In the genomic region with DNA sequence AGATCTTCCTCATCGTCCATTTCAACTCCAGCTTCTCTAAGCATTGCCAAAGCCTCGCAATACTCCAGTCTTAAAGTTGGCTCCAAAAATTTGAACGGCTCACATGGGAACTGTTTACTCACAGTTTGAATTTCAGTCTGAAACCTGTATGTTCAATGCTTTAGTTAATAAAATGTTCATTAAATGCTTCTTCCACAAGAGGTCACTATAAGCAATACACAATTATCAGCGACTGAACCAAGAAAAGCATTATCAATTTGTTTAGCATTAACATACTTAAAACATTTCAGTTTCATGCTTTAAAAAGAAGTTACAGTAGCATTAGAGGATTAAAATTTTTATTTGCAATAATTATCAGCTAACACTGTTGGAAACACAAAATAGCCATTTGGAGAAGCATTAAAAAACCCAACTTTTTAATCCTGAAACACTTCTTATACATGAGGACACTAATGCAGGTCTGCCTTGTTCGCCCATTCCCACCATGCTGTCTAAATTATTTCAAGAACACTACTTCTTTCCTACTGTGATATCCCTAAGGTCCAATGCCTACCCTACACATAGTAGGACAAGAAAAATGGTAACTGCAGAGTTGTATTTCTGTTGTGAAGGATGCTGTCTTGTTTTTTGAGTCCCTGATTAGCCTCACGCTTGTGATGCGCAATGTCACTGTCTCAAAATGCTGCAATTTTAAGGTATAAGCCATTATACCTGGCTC, we compare ENCODE assay signal across 13 mouse cellular contexts. TPM values are rescaled to one million over a fixed set of nuclear protein-coding genes. Genes with fewer than 3 reads are reported as not detected.
DNase-seq lines count a peak whose midpoint lies in the region; ATAC-seq and TF ChIP-seq lines count a peak whose summit lies in the region.
"Had no signal": no experiment of that assay in that cellular context is flagged by ENCODE, and none has a peak within 500 bp of the region (broad histone marks: within the 10 kb centered on the region; RNA-seq: fewer than 3 reads in every experiment).

No protein-coding gene starts in this region.

- peaks cover 7% of the 10 kb centered on the region; the same call in 1 of the 2 replicates for H3K79me2 ChIP-seq in CH12.LX (replicated peaks; ENCODE audit: control insufficient read depth, extremely low read depth, insufficient read depth, poor library complexity, severe bottlenecking)

- no peak for DNase-seq in forebrain, embryonic 10.5 days (ENCODE audit: extremely low spot score, low spot score)
- peak; percentile 44 for DNase-seq in limb, embryonic 14.5 days (ENCODE audit: low spot score)
- no peak for DNase-seq in limb, embryonic 10.5 days (ENCODE audit: low spot score)
- DNase-seq in CH12.LX (ENCODE audit: extremely low read depth) = peak; percentile 35
- no peak for DNase-seq in cerebellum, adult 11 months
- no peak for DNase-seq in cerebellum, adult 8-10 months
- DNase-seq: adrenal gland, adult 8-10 months; cerebellum, adult 9-10 months; heart, postnatal 14 days; kidney, postnatal 4 days had no signal

- ATAC-seq in forebrain, embryonic 15.5 days (replicated peaks) = 0 out of 2 replicates have a peak, but pooled peaks have one; percentile 21
- no peak for ATAC-seq in limb, embryonic 14.5 days (ENCODE audit: low FRiP score, low read depth)
- peak; percentile 31; the same call in 1 of the 2 replicates for ATAC-seq in granulocyte monocyte progenitor cell, adult 5-6 weeks (replicated peaks; ENCODE audit: poor library complexity, severe bottlenecking)

- H3K9ac ChIP-seq in forebrain, embryonic 15.5 days (replicated peaks) = no peak overlapping the region
- no peak overlapping the region for H3K9ac ChIP-seq in limb, embryonic 14.5 days (ENCODE audit: low read depth, low read length, severe bottlenecking)
- H3K9ac ChIP-seq in CH12.LX (ENCODE audit: insufficient read depth, low read depth) = no peak overlapping the region
- H3K9ac ChIP-seq: liver, embryonic 15.5 days had no signal

- in situ Hi-C loops in CH12.LX (cut with MboI; ENCODE audit: low pct_ligation_motif_present, low pct_unique_long_range_greater_than_20kb, low sequenced_read_pairs) = no loop called here

- no peak for TF ChIP-seq POLR2A in limb, embryonic 14.5 days (IDR thresholded peaks at IDR 0.05; ENCODE audit: borderline replicate concordance, extremely low read depth, insufficient read depth, insufficient read length)
- TF ChIP-seq POLR2A in CH12.LX (IDR thresholded peaks at IDR 0.05; ENCODE audit: low read depth, low read length) = no peak

- H3K4me3 ChIP-seq in forebrain, embryonic 15.5 days = no peak overlapping the region
- no peak overlapping the region for H3K4me3 ChIP-seq in forebrain, embryonic 10.5 days
- H3K4me3 ChIP-seq in limb, embryonic 14.5 days (replicated peaks; ENCODE audit: low read length) = no peak overlapping the region
- no peak overlapping the region for H3K4me3 ChIP-seq in limb, embryonic 10.5 days
- no peak overlapping the region for H3K4me3 ChIP-seq in CH12.LX (replicated peaks in 1 of 3; ENCODE audit: low read depth in 2 of 3, low read length in 2 of 3, poor library complexity in 1 of 3)
- H3K4me3 ChIP-seq: liver, embryonic 15.5 days had no signal

- TF ChIP-seq CTCF in CH12.LX (conservative IDR thresholded peaks at IDR 0.05 in 1 of 2, IDR thresholded peaks at IDR 0.05 in 1 of 2; ENCODE audit: low read depth in 2 of 2, low read length in 2 of 2) = peak in 1 of 2 experiments; percentile 57; a peak in 2 of 4 replicates

- 81% methylated on average over 7 of the region's 7 CpGs for whole genome bisulfite sequencing in forebrain, embryonic 15.5 days
- WGBS in forebrain, embryonic 10.5 days = 92% methylated on average over 7 of the region's 7 CpGs
- 76% methylated on average over 7 of the region's 7 CpGs for WGBS in limb, embryonic 14.5 days
- 91% methylated on average over 7 of the region's 7 CpGs for WGBS in limb, embryonic 10.5 days

- no peaks in the 10 kb centered on the region for H3K9me3 ChIP-seq in forebrain, embryonic 15.5 days
- H3K9me3 ChIP-seq in forebrain, embryonic 10.5 days = no peaks in the 10 kb centered on the region
- H3K9me3 ChIP-seq in limb, embryonic 14.5 days (ENCODE audit: control insufficient read depth, low read length) = no peaks in the 10 kb centered on the region
- H3K9me3 ChIP-seq in limb, embryonic 10.5 days (replicated peaks) = no peaks in the 10 kb centered on the region
- H3K9me3 ChIP-seq in CH12.LX (replicated peaks; ENCODE audit: low read length) = no peaks in the 10 kb centered on the region
- H3K9me3 ChIP-seq: liver, embryonic 15.5 days had no signal

- dilution Hi-C loops in CH12.LX (cut with MboI; ENCODE audit: extremely low pct_ligation_motif_present, extremely low pct_unique_long_range_greater_than_20kb, low sequenced_read_pairs) = no loop called here

- no peaks in the 10 kb centered on the region for H3K27me3 ChIP-seq in forebrain, embryonic 15.5 days
- no peaks in the 10 kb centered on the region for H3K27me3 ChIP-seq in forebrain, embryonic 10.5 days (ENCODE audit: poor library complexity, severe bottlenecking)
- no peaks in the 10 kb centered on the region for H3K27me3 ChIP-seq in limb, embryonic 14.5 days (ENCODE audit: control insufficient read depth, insufficient read depth, low read length)
- no peaks in the 10 kb centered on the region for H3K27me3 ChIP-seq in limb, embryonic 10.5 days (ENCODE audit: low read depth, poor library complexity, severe bottlenecking)
- H3K27me3 ChIP-seq in CH12.LX (replicated peaks) = no peaks in the 10 kb centered on the region
- H3K27me3 ChIP-seq: liver, embryonic 15.5 days had no signal

- no peak overlapping the region for H3K4me2 ChIP-seq in forebrain, embryonic 15.5 days (replicated peaks)
- H3K4me2 ChIP-seq in limb, embryonic 14.5 days (replicated peaks; ENCODE audit: low read depth, low read length, severe bottlenecking) = no peak overlapping the region
- H3K4me2 ChIP-seq in CH12.LX (ENCODE audit: insufficient read depth, low read depth, poor library complexity, severe bottlenecking) = no peak overlapping the region
- H3K4me2 ChIP-seq: liver, embryonic 15.5 days had no signal

- no peak for TF ChIP-seq EP300 in CH12.LX (IDR thresholded peaks at IDR 0.05; ENCODE audit: low read length)

- no peaks in the 10 kb centered on the region for H3K4me1 ChIP-seq in forebrain, embryonic 15.5 days
- no peaks in the 10 kb centered on the region for H3K4me1 ChIP-seq in forebrain, embryonic 10.5 days
- no peaks in the 10 kb centered on the region for H3K4me1 ChIP-seq in limb, embryonic 14.5 days (ENCODE audit: control insufficient read depth, insufficient read depth, low read length)
- no peaks in the 10 kb centered on the region for H3K4me1 ChIP-seq in limb, embryonic 10.5 days
- H3K4me1 ChIP-seq in CH12.LX (ENCODE audit: control insufficient read depth in 1 of 2, insufficient read depth in 2 of 2) = peaks cover 3 to 22% of the 10 kb centered on the region in 2 experiments; a peak in 3 of 4 replicates
- H3K4me1 ChIP-seq: liver, embryonic 15.5 days had no signal

- peak; percentile 62 for TF ChIP-seq RAD21 in CH12.LX (IDR thresholded peaks at IDR 0.05; ENCODE audit: low read depth, low read length)

- H3K27ac ChIP-seq in forebrain, embryonic 15.5 days (replicated peaks) = no peak overlapping the region
- no peak overlapping the region for H3K27ac ChIP-seq in forebrain, embryonic 10.5 days
- no peak overlapping the region for H3K27ac ChIP-seq in limb, embryonic 14.5 days (replicated peaks; ENCODE audit: low read depth, low read length)
- no peak overlapping the region for H3K27ac ChIP-seq in limb, embryonic 10.5 days
- H3K27ac ChIP-seq in CH12.LX (ENCODE audit: insufficient read depth, low read depth) = no peak overlapping the region
- H3K27ac ChIP-seq: liver, embryonic 15.5 days had no signal

- peaks cover 6% of the 10 kb centered on the region; the same call in 1 of the 2 replicates for H3K36me3 ChIP-seq in forebrain, embryonic 15.5 days
- H3K36me3 ChIP-seq in forebrain, embryonic 10.5 days (replicated peaks) = peaks cover 67% of the 10 kb centered on the region
- H3K36me3 ChIP-seq in limb, embryonic 14.5 days (ENCODE audit: control insufficient read depth, insufficient read depth, low read length) = peaks cover 32% of the 10 kb centered on the region
- peaks cover 45% of the 10 kb centered on the region for H3K36me3 ChIP-seq in limb, embryonic 10.5 days
- H3K36me3 ChIP-seq in CH12.LX (replicated peaks in 1 of 2; ENCODE audit: control insufficient read depth in 1 of 2, insufficient read depth in 1 of 2, low read length in 1 of 2) = peaks cover 39 to 72% of the 10 kb centered on the region in 2 experiments

RNA-seq across cellular contexts. Expression of a gene that starts 12.8 kb away (rescaled TPM):
- polyA plus RNA-seq in forebrain, embryonic 15.5 days (2015; fragmentation: Nextera tagmentation; extraction: Ambion mirVana) = 110 and 114 TPM in 2 replicates
- polyA plus RNA-seq in forebrain, embryonic 10.5 days (2016; fragmentation: Nextera tagmentation; extraction: Ambion mirVana) = 378 and 390 TPM in 2 replicates
- polyA plus RNA-seq in limb, embryonic 14.5 days (2012; rRNA removed) = 124 and 126 TPM in 2 replicates
- 193 and 207 TPM in 2 replicates for polyA plus RNA-seq in limb, embryonic 14.5 days (2014; fragmentation: Nextera tagmentation; extraction: Ambion mirVana)
- polyA plus RNA-seq in limb, embryonic 10.5 days (2016; fragmentation: Nextera tagmentation; extraction: Ambion mirVana) = 315 and 325 TPM in 2 replicates
- total RNA-seq in CH12.LX (2012; rRNA removed) (260 and 289 TPM in 2 replicates), CH12.LX (2014; rRNA removed) (457 and 467 TPM in 2 replicates)
- 296 and 297 TPM in 2 replicates for polyA plus RNA-seq in CH12.LX (2012; ENCODE audit: insufficient read length, low read depth)
- 378 and 386 TPM in 2 replicates for total RNA-seq in granulocyte monocyte progenitor cell, adult 5-6 weeks (2014; fragmentation: Nextera tagmentation)
- 431 and 449 TPM in 2 replicates for total RNA-seq in granulocyte monocyte progenitor cell, adult 5-6 weeks (2017)

RNA-seq across cellular contexts. Expression of a gene that starts 44.2 kb away (rescaled TPM):
- polyA plus RNA-seq in forebrain, embryonic 15.5 days (2015; fragmentation: Nextera tagmentation; extraction: Ambion mirVana) = 0.10 and 0.15 TPM in 2 replicates
- 0.12 and 0.50 TPM in 2 replicates for polyA plus RNA-seq in forebrain, embryonic 10.5 days (2016; fragmentation: Nextera tagmentation; extraction: Ambion mirVana)
- polyA plus RNA-seq in limb, embryonic 14.5 days (2012; rRNA removed) = 0.46 and 0.52 TPM in 2 replicates
- polyA plus RNA-seq in limb, embryonic 14.5 days (2014; fragmentation: Nextera tagmentation; extraction: Ambion mirVana) = 0.12 and 0.17 TPM in 2 replicates
- 0.15 and 0.36 TPM in 2 replicates for polyA plus RNA-seq in limb, embryonic 10.5 days (2016; fragmentation: Nextera tagmentation; extraction: Ambion mirVana)
- total RNA-seq in CH12.LX (2012; rRNA removed) = 0.04 and 0.08 TPM in 2 replicates
- 0.07 and 0.19 TPM in 2 replicates for total RNA-seq in CH12.LX (2014; rRNA removed)
- 0.11 and 0.14 TPM in 2 replicates for polyA plus RNA-seq in CH12.LX (2012; ENCODE audit: insufficient read length, low read depth)
- 0.13 and 0.19 TPM in 2 replicates for total RNA-seq in granulocyte monocyte progenitor cell, adult 5-6 weeks (2014; fragmentation: Nextera tagmentation)
- 0.15 and 0.22 TPM in 2 replicates for total RNA-seq in granulocyte monocyte progenitor cell, adult 5-6 weeks (2017)

RNA-seq across cellular contexts. Expression of a gene that starts 44.9 kb away (rescaled TPM):
- polyA plus RNA-seq in forebrain, embryonic 15.5 days (2015; fragmentation: Nextera tagmentation; extraction: Ambion mirVana) = 137 and 141 TPM in 2 replicates
- polyA plus RNA-seq in forebrain, embryonic 10.5 days (2016; fragmentation: Nextera tagmentation; extraction: Ambion mirVana) = 186 and 191 TPM in 2 replicates
- 40.9 and 57.0 TPM in 2 replicates for polyA plus RNA-seq in limb, embryonic 14.5 days (2012; rRNA removed)
- 86.9 and 88.7 TPM in 2 replicates for polyA plus RNA-seq in limb, embryonic 14.5 days (2014; fragmentation: Nextera tagmentation; extraction: Ambion mirVana)
- polyA plus RNA-seq in limb, embryonic 10.5 days (2016; fragmentation: Nextera tagmentation; extraction: Ambion mirVana) = 148 and 175 TPM in 2 replicates
- 166 and 177 TPM in 2 replicates for total RNA-seq in CH12.LX (2012; rRNA removed)
- total RNA-seq in CH12.LX (2014; rRNA removed) = 339 and 375 TPM in 2 replicates
- polyA plus RNA-seq in CH12.LX (2012; ENCODE audit: insufficient read length, low read depth) = 190 and 206 TPM in 2 replicates
- total RNA-seq in granulocyte monocyte progenitor cell, adult 5-6 weeks (2014; fragmentation: Nextera tagmentation) = 170 and 189 TPM in 2 replicates
- 304 and 334 TPM in 2 replicates for total RNA-seq in granulocyte monocyte progenitor cell, adult 5-6 weeks (2017)

Comparison
In these comparisons a context has a peak if more than half of its experiments do, and no peak if none do; other contexts are left out.
1. DNase-seq: peak in limb, embryonic 14.5 days (single experiment) and CH12.LX (single experiment); none in forebrain, embryonic 10.5 days (single experiment), limb, embryonic 10.5 days (single experiment), cerebellum, adult 11 months (single experiment) and cerebellum, adult 8-10 months (single experiment).